Mouse (Mus musculus): ENCODE data around the gene Slamf1.
A peak's percentile ranks its signal among the peaks of the same experiment; 100 is the strongest.

Gene Slamf1

DNA sequence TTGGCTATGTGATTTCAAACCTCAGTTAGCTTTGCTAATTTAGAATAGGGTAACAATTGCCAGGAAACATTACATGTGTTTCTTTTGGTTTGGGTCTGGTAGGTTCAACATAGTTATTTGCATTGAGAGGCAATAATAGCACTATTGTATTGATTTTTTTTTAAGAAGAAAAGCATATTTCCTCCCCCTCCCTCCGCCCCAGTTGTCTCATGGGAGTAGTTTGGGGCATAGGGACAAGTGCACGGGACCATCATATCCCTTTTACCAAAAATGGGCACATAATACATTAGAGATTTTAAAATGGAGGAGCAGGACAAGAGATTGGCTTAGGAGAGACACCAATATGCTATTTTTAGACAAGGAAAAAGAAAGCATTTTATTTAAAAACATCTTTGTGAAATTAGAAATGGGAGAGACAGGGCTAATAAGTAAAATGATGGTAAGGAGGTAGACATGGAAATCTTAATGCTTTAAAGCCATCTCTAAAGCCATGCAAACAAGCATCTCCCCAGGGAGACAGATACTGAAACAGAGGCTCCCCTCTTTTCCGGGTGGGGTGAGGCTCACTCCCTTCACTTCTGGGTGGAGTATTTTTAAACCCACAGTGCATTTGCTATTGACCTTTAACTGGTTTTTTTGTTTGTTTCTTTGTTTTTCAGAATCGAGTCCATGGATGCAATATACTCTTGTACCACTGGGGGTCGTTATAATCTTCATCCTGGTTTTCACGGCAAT, 20.5 kb downstream of the Slamf1 start:
- no peak for TF ChIP-seq GATA4 (IDR thresholded peaks at IDR 0.05; ENCODE audit: insufficient replicate concordance, low read length)

GRCm38 (mm10) chr1:171788461-171789283, 21.7 kb downstream of the Slamf1 start:
- no peak for TF ChIP-seq GATA4 (IDR thresholded peaks at IDR 0.05; ENCODE audit: insufficient replicate concordance, low read length)

GRCm38 (mm10) chr1:171789407-171789806, 22.5 kb downstream of the Slamf1 start:
- no peak for TF ChIP-seq GATA4 (IDR thresholded peaks at IDR 0.05; ENCODE audit: insufficient replicate concordance, low read length)

DNA sequence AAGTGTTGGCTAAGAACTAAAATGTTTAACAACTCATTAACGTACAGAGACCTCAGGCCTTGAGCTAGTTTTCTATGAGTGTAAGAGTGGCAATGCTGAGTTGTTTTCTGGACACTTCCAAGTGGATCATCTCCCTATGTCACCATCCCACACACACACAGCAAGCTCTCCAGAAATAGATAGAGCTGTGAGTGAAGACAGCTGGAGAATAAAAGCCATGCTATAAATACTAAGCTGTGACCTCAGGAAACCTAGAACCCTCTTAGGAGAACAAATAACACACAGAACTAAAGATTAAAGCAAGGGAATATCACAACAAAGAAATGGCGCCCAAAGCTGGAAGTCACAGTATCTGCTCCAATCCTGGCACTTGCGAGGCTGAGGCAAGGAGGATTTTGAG, 24.6 kb downstream of the Slamf1 start:
- TF ChIP-seq GATA4 (IDR thresholded peaks at IDR 0.05; ENCODE audit: insufficient replicate concordance, low read length) = no peak

DNA sequence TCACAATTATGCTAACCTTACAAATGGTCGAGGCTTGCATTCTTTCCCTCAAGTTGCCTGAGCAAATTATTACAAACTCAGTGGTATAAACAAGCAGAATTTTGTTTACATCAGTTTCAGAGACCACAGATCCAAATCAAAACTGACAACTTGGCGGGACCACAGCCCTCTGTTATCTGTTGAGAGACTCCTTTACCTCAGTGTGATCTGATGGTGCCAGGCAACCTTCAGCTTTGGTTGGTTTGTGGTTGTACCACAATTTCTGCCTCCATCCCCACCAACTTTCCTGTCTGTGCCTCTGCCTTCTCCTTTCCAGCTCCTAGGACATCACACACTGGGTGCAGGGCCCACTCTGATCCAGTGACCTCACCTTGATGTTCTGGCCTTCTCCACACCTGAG, 29.3 kb downstream of the Slamf1 start:
- no peak for TF ChIP-seq GATA4 (IDR thresholded peaks at IDR 0.05; ENCODE audit: insufficient replicate concordance, low read length)

DNA sequence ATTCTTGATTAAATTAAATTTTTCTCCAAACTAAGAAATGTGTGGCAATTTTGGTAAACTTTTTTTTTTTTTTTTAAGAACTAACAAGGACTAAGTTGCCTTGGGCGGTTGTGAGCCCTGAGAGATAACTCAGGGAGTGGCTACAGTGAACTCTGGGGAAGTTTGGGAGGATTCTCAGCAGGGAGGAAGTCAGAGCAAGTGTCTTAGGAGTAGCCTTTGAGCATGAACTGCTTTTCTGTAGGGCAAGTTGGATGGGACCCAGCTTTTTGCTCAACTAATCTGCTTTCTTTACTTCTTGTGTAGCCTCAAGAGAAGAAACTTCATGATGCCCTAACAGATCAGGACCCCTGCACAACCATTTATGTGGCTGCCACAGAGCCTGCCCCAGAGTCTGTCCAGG, 30.9 kb downstream of the Slamf1 start:
- TF ChIP-seq GATA4 (IDR thresholded peaks at IDR 0.05; ENCODE audit: insufficient replicate concordance, low read length) = no peak

DNA sequence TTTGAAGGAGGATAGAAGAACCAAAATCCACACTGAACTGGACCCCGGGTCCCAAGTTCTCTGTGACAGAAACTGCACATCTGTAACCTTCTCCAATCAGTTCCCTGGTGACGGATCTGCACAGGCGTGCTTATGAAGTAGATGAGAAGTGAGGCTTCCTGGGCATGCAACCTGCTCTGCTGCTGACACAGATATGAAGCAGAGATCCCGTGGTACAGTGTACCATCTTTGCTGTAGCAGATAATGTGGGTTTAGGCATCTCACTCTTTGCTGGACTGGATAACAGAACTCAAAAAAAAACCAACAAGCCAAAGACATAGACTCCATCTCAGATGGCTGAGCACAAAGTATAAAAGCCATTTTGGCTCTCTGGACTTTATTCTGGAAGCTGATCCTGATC, 32.7 kb downstream of the Slamf1 start:
- no peak for TF ChIP-seq GATA4 (IDR thresholded peaks at IDR 0.05; ENCODE audit: insufficient replicate concordance, low read length)

DNA sequence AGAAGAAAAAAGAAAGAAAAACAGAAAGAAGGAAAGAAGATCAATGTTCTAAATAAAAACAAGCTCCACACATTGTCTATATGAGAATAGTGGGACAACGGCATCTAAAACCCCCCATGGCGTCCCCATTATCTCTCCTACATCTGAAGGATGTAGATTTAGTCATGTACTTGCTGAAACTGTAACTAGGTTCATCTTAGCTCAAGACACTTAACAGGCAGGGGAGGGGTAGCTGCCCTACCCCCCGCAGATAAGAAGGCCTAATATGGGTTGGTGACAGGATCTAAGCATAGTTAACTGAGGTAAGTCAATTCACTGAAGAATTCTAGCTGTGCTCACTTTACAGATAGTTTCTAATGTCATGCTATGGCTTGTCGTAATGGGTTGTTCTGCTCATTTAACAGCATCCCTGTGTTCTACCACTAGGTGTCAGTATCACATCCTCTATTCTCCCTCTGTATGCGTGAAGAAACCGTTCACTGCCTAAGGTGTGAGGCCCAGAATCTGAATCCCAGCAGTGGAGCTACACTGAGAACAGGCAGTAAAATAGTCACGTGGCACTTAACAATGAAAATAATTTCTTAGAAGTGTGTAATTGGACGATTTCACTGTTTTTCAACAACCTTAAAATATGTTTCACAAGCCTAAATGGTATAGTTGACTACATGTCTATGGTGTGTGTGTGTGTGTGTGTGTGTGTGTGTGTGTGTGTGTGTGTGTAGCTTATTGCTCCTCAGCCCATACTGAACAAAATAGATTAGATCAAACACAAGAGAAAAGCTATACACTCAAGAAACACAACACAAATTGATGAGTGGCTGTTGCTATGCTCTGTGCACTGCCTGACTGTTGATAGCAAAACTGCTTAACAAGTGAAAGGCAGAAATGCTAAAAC, 48.9 kb downstream of the Slamf1 start:
- TF ChIP-seq GATA4 (IDR thresholded peaks at IDR 0.05; ENCODE audit: insufficient replicate concordance, low read length) = no peak

GRCm38 (mm10) chr1:171816991-171817390, 50.1 kb downstream of the Slamf1 start:
- no peak for TF ChIP-seq GATA4 (IDR thresholded peaks at IDR 0.05; ENCODE audit: insufficient replicate concordance, low read length)

GRCm38 (mm10) chr1:171821331-171821730, 54.4 kb downstream of the Slamf1 start:
- no peak for TF ChIP-seq GATA4 (IDR thresholded peaks at IDR 0.05; ENCODE audit: insufficient replicate concordance, low read length)

- no peak for TF ChIP-seq GATA4 (IDR thresholded peaks at IDR 0.05; ENCODE audit: insufficient replicate concordance, low read length)
Measured at GRCm38 (mm10) chr1:171825462-171825861, 58.5 kb downstream of the Slamf1 start.

DNA sequence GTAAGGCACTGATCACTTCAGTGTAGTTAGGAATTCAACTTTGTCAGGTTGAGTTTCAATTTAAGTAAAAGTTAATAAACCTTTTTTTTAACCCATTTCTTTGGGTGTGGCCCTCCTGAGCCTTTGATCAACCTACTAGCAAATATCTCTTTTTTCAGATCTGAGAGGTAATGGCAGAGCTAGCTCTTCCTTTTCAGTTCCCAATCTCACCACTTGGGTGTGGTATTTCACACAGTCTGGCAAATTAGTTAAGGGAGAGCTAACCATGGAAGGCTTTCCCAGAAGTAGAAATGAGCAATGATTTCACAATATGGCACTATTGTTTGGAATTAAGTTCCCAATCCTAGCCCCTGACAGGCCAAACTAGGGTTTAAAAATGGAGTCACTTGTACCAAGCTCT, 59.2 kb downstream of the Slamf1 start:
- TF ChIP-seq GATA4 (IDR thresholded peaks at IDR 0.05; ENCODE audit: insufficient replicate concordance, low read length) = no peak

- TF ChIP-seq GATA4 (IDR thresholded peaks at IDR 0.05; ENCODE audit: insufficient replicate concordance, low read length) = no peak
Measured at GRCm38 (mm10) chr1:171827674-171828073, 60.7 kb downstream of the Slamf1 start.

- no peak for TF ChIP-seq GATA4 (IDR thresholded peaks at IDR 0.05; ENCODE audit: insufficient replicate concordance, low read length)
Measured at GRCm38 (mm10) chr1:171839488-171839887, 72.6 kb downstream of the Slamf1 start, which contains the start of gene Cd84. Gene Cd84, plus strand, starts transcription at chr1:171839697.

- TF ChIP-seq GATA4 (IDR thresholded peaks at IDR 0.05; ENCODE audit: insufficient replicate concordance, low read length) = peak; percentile 21; the same call in 1 of the 2 replicates
Measured at GRCm38 (mm10) chr1:171840450-171841023, 73.6 kb downstream of the Slamf1 start.

All from liver, adult (tissue).